Mouse (Mus musculus) stomach, postnatal 0 days (tissue): ENCODE results near the gene Slc25a19.

ENCODE experiments used
- CTCF ChIP-seq: IDR thresholded peaks from 2 replicates; pipeline ENCODE4 v1.5.1; 2016; ENCODE audit warnings: antibody characterized with exemption, low read depth, mild to moderate bottlenecking, moderate library complexity
- EP300 ChIP-seq: optimal IDR thresholded peaks from 2 replicates; pipeline ENCODE3; 2016; ENCODE audit warnings: antibody characterized with exemption

DNA sequence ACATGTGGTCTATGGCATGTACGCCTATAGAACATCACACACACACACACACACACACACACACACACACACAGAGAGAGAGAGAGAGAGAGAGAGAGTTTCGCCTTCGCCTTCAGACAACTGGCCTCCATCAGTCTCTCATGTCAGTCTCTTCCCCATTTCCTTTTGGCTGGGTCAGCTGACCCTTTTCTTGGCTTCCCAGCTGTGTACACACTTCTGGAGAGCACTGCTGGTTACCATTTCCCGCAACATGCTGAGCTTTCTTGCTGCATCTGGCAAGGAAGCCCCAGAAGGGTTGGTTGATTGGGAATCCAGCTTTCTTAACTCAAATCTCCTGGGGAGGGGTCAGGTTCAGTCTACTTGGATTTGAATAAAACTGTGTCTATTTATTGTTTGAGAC is 6.0 kb upstream of the Slc25a19 start:
- TF ChIP-seq CTCF = no peak
- no peak for TF ChIP-seq EP300
